Mouse (Mus musculus): Measurements from ENCODE around the gene Gm14862.

GRCm38 (mm10) chrX:9302791-9303190 lies 46.1 kb upstream of the Gm14862 start:
- no peak for TF ChIP-seq CTCF (IDR thresholded peaks at IDR 0.05; ENCODE audit: low read depth)
- no peak for TF ChIP-seq EP300 (IDR thresholded peaks at IDR 0.05; ENCODE audit: low read depth)
